Mouse (Mus musculus): ENCODE results near the gene Tex19.2.
"Not testable (repeated sequence)": the region's sequence is repeated elsewhere in the genome, so short reads cannot be mapped to it uniquely, and the experiment has no call there.

Gene Tex19.2

GRCm38 (mm10) chr11:121109986-121110385, 8.5 kb downstream of the Tex19.2 start:
- DNase-seq, result no peak

GRCm38 (mm10) chr11:121108061-121108460, 10.4 kb downstream of the Tex19.2 start:
- no peak for DNase-seq

- not testable (repeated sequence) for DNase-seq
Observed at GRCm38 (mm10) chr11:121107242-121107641, 11.2 kb downstream of the Tex19.2 start.

GRCm38 (mm10) chr11:121101124-121101805, 17.2 kb downstream of the Tex19.2 start:
- no peak for DNase-seq

- no peak for DNase-seq
Observed at GRCm38 (mm10) chr11:121100692-121101091, 17.8 kb downstream of the Tex19.2 start.

GRCm38 (mm10) chr11:121099762-121100161, 18.7 kb downstream of the Tex19.2 start:
- DNase-seq, result no peak

- no peak for DNase-seq
Observed at GRCm38 (mm10) chr11:121092606-121093585, 25.6 kb downstream of the Tex19.2 start.

- DNase-seq, result no peak
Observed at GRCm38 (mm10) chr11:121090943-121091342, 27.5 kb downstream of the Tex19.2 start.

GRCm38 (mm10) chr11:121089756-121090546, 28.5 kb downstream of the Tex19.2 start:
- DNase-seq, result no peak

GRCm38 (mm10) chr11:121088997-121089396, 29.5 kb downstream of the Tex19.2 start:
- no peak for DNase-seq

GRCm38 (mm10) chr11:121086296-121086695, 32.2 kb downstream of the Tex19.2 start:
- no peak for DNase-seq

- no peak for DNase-seq
Observed at GRCm38 (mm10) chr11:121085181-121085580, 33.3 kb downstream of the Tex19.2 start.

GRCm38 (mm10) chr11:121082857-121083500, 35.5 kb downstream of the Tex19.2 start:
- DNase-seq, result peak; percentile 78 to 80

GRCm38 (mm10) chr11:121082250-121082649, 36.2 kb downstream of the Tex19.2 start:
- DNase-seq, result no peak

GRCm38 (mm10) chr11:121081120-121081519, 37.4 kb downstream of the Tex19.2 start, which contains the start of gene Sectm1a:
TSS of gene Sectm1a (minus strand) at chr11:121081220.
- no peak for DNase-seq

- DNase-seq, result no peak
Observed at GRCm38 (mm10) chr11:121080330-121080729, 38.1 kb downstream of the Tex19.2 start.

GRCm38 (mm10) chr11:121075655-121076054, 42.8 kb downstream of the Tex19.2 start:
- no peak for DNase-seq

GRCm38 (mm10) chr11:121069662-121070061, 48.8 kb downstream of the Tex19.2 start:
- DNase-seq, result not testable (repeated sequence)

GRCm38 (mm10) chr11:121067895-121068294, 50.6 kb downstream of the Tex19.2 start:
- no peak for DNase-seq
